22 mouse cellular contexts compared by ENCODE assay signal in the genomic region with DNA sequence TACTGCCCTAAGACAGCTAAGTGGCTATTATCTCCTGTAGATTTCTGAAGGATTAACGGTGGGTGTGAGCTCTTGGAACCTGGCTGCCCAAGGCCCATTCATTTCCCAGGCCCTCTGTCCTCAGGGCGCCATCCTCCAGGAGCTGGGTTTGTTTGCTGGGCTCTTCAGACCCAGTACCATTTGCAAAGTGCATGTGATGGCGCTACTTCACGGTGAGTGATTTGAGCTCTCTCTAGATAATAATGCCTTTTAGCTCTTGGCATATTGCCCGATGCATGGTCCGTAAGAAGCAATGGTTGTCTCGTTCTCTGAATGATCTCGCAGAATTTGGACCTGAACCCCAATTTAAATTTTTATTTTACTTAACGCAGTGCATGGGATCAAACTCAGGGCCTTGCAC. TPM values are rescaled to one million over a fixed set of nuclear protein-coding genes. Genes with fewer than 3 reads are reported as not detected.
A peak's percentile ranks its signal among the peaks of the same experiment; 100 is the strongest.
DNase-seq lines count a peak whose midpoint lies in the region; ATAC-seq and TF ChIP-seq lines count a peak whose summit lies in the region.
"Had no signal": no experiment of that assay in that cellular context is flagged by ENCODE, and none has a peak within 500 bp of the region (broad histone marks: within the 10 kb centered on the region; RNA-seq: fewer than 3 reads in every experiment).

No protein-coding gene starts in this region.

- H3K36me3 ChIP-seq in midbrain, embryonic 14.5 days (ENCODE audit: control insufficient read depth, insufficient read depth, low read length) = no peaks in the 10 kb centered on the region
- H3K36me3 ChIP-seq in midbrain, embryonic 15.5 days (replicated peaks) = no peaks in the 10 kb centered on the region
- H3K36me3 ChIP-seq in intestine, embryonic 16.5 days (ENCODE audit: control insufficient read depth, insufficient read depth, low read length) = no peaks in the 10 kb centered on the region
- H3K36me3 ChIP-seq: embryonic facial prominence, embryonic 12.5 days; limb, embryonic 12.5 days had no signal

- H3K27ac ChIP-seq in layer of hippocampus, adult 2 months = peak overlapping the region; percentile 3; the same call in 1 of the 2 replicates
- no peak overlapping the region for H3K27ac ChIP-seq in midbrain, embryonic 14.5 days (replicated peaks; ENCODE audit: low read depth, low read length)
- H3K27ac ChIP-seq in midbrain, embryonic 15.5 days = no peak overlapping the region
- no peak overlapping the region for H3K27ac ChIP-seq in intestine, embryonic 16.5 days (ENCODE audit: low read length)
- H3K27ac ChIP-seq: embryonic facial prominence, embryonic 12.5 days; limb, embryonic 12.5 days had no signal

- 52% methylated on average over 9 of the region's 9 CpGs for WGBS in midbrain, embryonic 14.5 days
- 45% methylated on average over 9 of the region's 9 CpGs for WGBS in midbrain, embryonic 15.5 days
- 62% methylated on average over 9 of the region's 9 CpGs for WGBS in intestine, embryonic 16.5 days

- no peak overlapping the region for H3K4me2 ChIP-seq in midbrain, embryonic 14.5 days (ENCODE audit: low read length)
- H3K4me2 ChIP-seq in midbrain, embryonic 15.5 days = no peak overlapping the region
- H3K4me2 ChIP-seq in intestine, embryonic 16.5 days (ENCODE audit: low read depth, low read length) = no peak overlapping the region
- H3K4me2 ChIP-seq: embryonic facial prominence, embryonic 12.5 days; limb, embryonic 12.5 days had no signal

- H3K9me3 ChIP-seq in midbrain, embryonic 14.5 days (ENCODE audit: control insufficient read depth, low read length) = no peaks in the 10 kb centered on the region
- H3K9me3 ChIP-seq in midbrain, embryonic 15.5 days = no peaks in the 10 kb centered on the region
- no peaks in the 10 kb centered on the region for H3K9me3 ChIP-seq in intestine, embryonic 16.5 days (ENCODE audit: control insufficient read depth, low read length)
- H3K9me3 ChIP-seq: embryonic facial prominence, embryonic 12.5 days; limb, embryonic 12.5 days had no signal

- H3K4me3 ChIP-seq in layer of hippocampus, adult 2 months = no peak overlapping the region
- H3K4me3 ChIP-seq in midbrain, embryonic 14.5 days (replicated peaks; ENCODE audit: low read depth, low read length) = no peak overlapping the region
- H3K4me3 ChIP-seq in midbrain, embryonic 15.5 days = no peak overlapping the region
- H3K4me3 ChIP-seq in intestine, embryonic 16.5 days (ENCODE audit: low read length) = no peak overlapping the region
- H3K4me3 ChIP-seq: embryonic facial prominence, embryonic 12.5 days; erythroblast, embryonic 14.5 days; limb, embryonic 12.5 days; myocyte had no signal

- peak; percentile 76 for DNase-seq in heart, adult 11 months
- no peak for DNase-seq in heart, postnatal 10 days
- no peak for DNase-seq in layer of hippocampus, adult 2 months (ENCODE audit: low spot score in 2 of 2)
- DNase-seq in layer of hippocampus, postnatal 14 days (ENCODE audit: low spot score in 2 of 2) = no peak
- DNase-seq in midbrain, embryonic 14.5 days = peak; percentile 49
- no peak for DNase-seq in spleen, postnatal 14 days (ENCODE audit: low spot score in 2 of 2)
- DNase-seq: adrenal gland, adult 8-10 months; kidney, adult 8-10 months; kidney, postnatal 25 days; lung, adult 2 months; lung, postnatal 36 days; right cerebral cortex, postnatal 25 days; spleen, adult 18-20 months had no signal

- H3K9ac ChIP-seq in midbrain, embryonic 14.5 days (replicated peaks; ENCODE audit: low read length) = no peak overlapping the region
- no peak overlapping the region for H3K9ac ChIP-seq in midbrain, embryonic 15.5 days
- no peak overlapping the region for H3K9ac ChIP-seq in intestine, embryonic 16.5 days (ENCODE audit: low read depth, low read length)
- H3K9ac ChIP-seq: embryonic facial prominence, embryonic 12.5 days; limb, embryonic 12.5 days had no signal

- no peak for ATAC-seq in midbrain, embryonic 14.5 days (ENCODE audit: low FRiP score, low TSS enrichment)
- ATAC-seq in midbrain, embryonic 15.5 days (replicated peaks) = no peak
- peak; percentile 14; the same call in 1 of the 2 replicates for ATAC-seq in intestine, embryonic 16.5 days
- ATAC-seq: activated CD4-positive, CD25-positive, alpha-beta regulatory T cell, adult 4 months; midbrain, embryonic 16.5 days had no signal

- intact Hi-C loops in heart, postnatal 10 days (cut with DNase I) = no loop called here

- peaks cover 57% of the 10 kb centered on the region for H3K4me1 ChIP-seq in midbrain, embryonic 14.5 days (ENCODE audit: control insufficient read depth, insufficient read depth, low read length)
- H3K4me1 ChIP-seq in midbrain, embryonic 15.5 days = peaks cover 64% of the 10 kb centered on the region
- H3K4me1 ChIP-seq in intestine, embryonic 16.5 days (ENCODE audit: control insufficient read depth, insufficient read depth, low read length) = peaks cover 56% of the 10 kb centered on the region

- TF ChIP-seq CTCF in layer of hippocampus, adult 2 months (conservative IDR thresholded peaks at IDR 0.05) = no peak

- no peaks in the 10 kb centered on the region for H3K27me3 ChIP-seq in midbrain, embryonic 14.5 days (ENCODE audit: control insufficient read depth, insufficient read depth, low read length)
- no peaks in the 10 kb centered on the region for H3K27me3 ChIP-seq in midbrain, embryonic 15.5 days (replicated peaks)
- no peaks in the 10 kb centered on the region for H3K27me3 ChIP-seq in intestine, embryonic 16.5 days (replicated peaks; ENCODE audit: control insufficient read depth, insufficient read depth, low read length)
- H3K27me3 ChIP-seq: embryonic facial prominence, embryonic 12.5 days; limb, embryonic 12.5 days had no signal

RNA-seq across cellular contexts. Expression of gene Reep3, which starts 11.4 kb away (rescaled TPM):
- total RNA-seq in heart, postnatal 10 days (2021) = 10 to 100 TPM; 41.5 to 41.9 TPM
- 10 to 100 TPM; 18.3 to 21.9 TPM for total RNA-seq in layer of hippocampus, adult 2 months (2021)
- 10 to 100 TPM; 32.0 to 32.2 TPM for total RNA-seq in layer of hippocampus, postnatal 14 days (2021)
- polyA plus RNA-seq in midbrain, embryonic 14.5 days (2014; fragmentation: Nextera tagmentation; extraction: Ambion mirVana) = 30.5 and 35.5 TPM in 2 replicates
- polyA plus RNA-seq in midbrain, embryonic 15.5 days (2015; fragmentation: Nextera tagmentation; extraction: Ambion mirVana) = 28.3 and 29.2 TPM in 2 replicates
- 36.2 and 42.1 TPM in 2 replicates for polyA plus RNA-seq in intestine, embryonic 16.5 days (2015; fragmentation: Nextera tagmentation; extraction: Ambion mirVana)
- total RNA-seq: MEL had no signal

RNA-seq across cellular contexts. Expression of gene Jmjd1c, which starts 12.2 kb away (rescaled TPM):
- total RNA-seq in heart, postnatal 10 days (2021) = 10 to 100 TPM; 55.9 to 64.7 TPM
- 100 to 1,000 TPM; 106 to 111 TPM for total RNA-seq in layer of hippocampus, adult 2 months (2021)
- total RNA-seq in layer of hippocampus, postnatal 14 days (2021) = 100 to 1,000 TPM in 1 of 2 experiments, 10 to 100 TPM in 1; 96.9 to 104 TPM
- polyA plus RNA-seq in midbrain, embryonic 14.5 days (2014; fragmentation: Nextera tagmentation; extraction: Ambion mirVana) = 54.4 and 56.4 TPM in 2 replicates
- polyA plus RNA-seq in midbrain, embryonic 15.5 days (2015; fragmentation: Nextera tagmentation; extraction: Ambion mirVana) = 52.0 and 53.8 TPM in 2 replicates
- 21.9 and 22.2 TPM in 2 replicates for polyA plus RNA-seq in intestine, embryonic 16.5 days (2015; fragmentation: Nextera tagmentation; extraction: Ambion mirVana)

Comparison
In these comparisons a context has a peak if more than half of its experiments do, and no peak if none do; other contexts are left out.
1. DNase-seq: peak in heart, adult 11 months (single experiment) and midbrain, embryonic 14.5 days (single experiment); none in heart, postnatal 10 days (0 of 2), layer of hippocampus, adult 2 months (0 of 2), layer of hippocampus, postnatal 14 days (0 of 2) and spleen, postnatal 14 days (0 of 2).